Mouse (Mus musculus) heart, embryonic 11.5 days (tissue): ENCODE data around the gene Fam13a. TPM values are rescaled to one million over a fixed set of nuclear protein-coding genes. Genes with fewer than 3 reads are reported as not detected.

ENCODE experiments used
- ATAC-seq: fragments of 200-750 bp; cut with Nextera tagmentation; replicated peaks from 2 replicates; pipeline ENCODE4 v1.8.0; 2017; ENCODE audit warnings: moderate library complexity; ENCODE audit not compliant: insufficient number of reproducible peaks, low FRiP score, low TSS enrichment
- H3K27ac ChIP-seq: fragments of 300-500 bp; sonication (generic); 2 replicates; pipeline ENCODE4 v1.5.1; 2014; ENCODE audit warnings: mild to moderate bottlenecking, low read depth, low read length
- H3K27me3 ChIP-seq: fragments of 300-500 bp; sonication (generic); 2 replicates; pipeline ENCODE4 v1.6.1; 2014; ENCODE audit warnings: mild to moderate bottlenecking, low read length, mixed read lengths; ENCODE audit not compliant: control insufficient read depth, insufficient read depth
- H3K36me3 ChIP-seq: fragments of 300-500 bp; sonication (generic); 2 replicates; pipeline ENCODE4 v1.6.1; 2014; ENCODE audit warnings: mild to moderate bottlenecking, low read length, moderate library complexity, mixed read lengths; ENCODE audit not compliant: control insufficient read depth, insufficient read depth
- H3K4me1 ChIP-seq: fragments of 300-500 bp; sonication (generic); 2 replicates; pipeline ENCODE4 v1.6.1; 2014; ENCODE audit warnings: low read length; ENCODE audit not compliant: control insufficient read depth, insufficient read depth
- H3K4me2 ChIP-seq: fragments of 300-500 bp; sonication (generic); 2 replicates; pipeline ENCODE4 v1.6.1; 2014; ENCODE audit warnings: mild to moderate bottlenecking, moderate library complexity
- H3K4me3 ChIP-seq: fragments of 300-500 bp; sonication (generic); 2 replicates; pipeline ENCODE4 v1.5.1; 2014; ENCODE audit warnings: low read depth, low read length
- H3K9ac ChIP-seq: fragments of 300-500 bp; sonication (generic); 2 replicates; pipeline ENCODE4 v1.6.1; 2014; ENCODE audit warnings: mild to moderate bottlenecking, low read depth, low read length, moderate library complexity
- H3K9me3 ChIP-seq: fragments of 300-500 bp; sonication (generic); replicated peaks from 2 replicates; pipeline ENCODE4 v1.6.1; 2016; ENCODE audit warnings: low read length; ENCODE audit not compliant: control insufficient read depth
- WGBS: fragments of 180-500 bp; shearing (Covaris S2); extraction: QIAGEN DNeasy Blood & Tissue Kit; methylation state at CpG from one replicate; pipeline ENCODE4 v1.1.7; 2014; ENCODE audit not compliant: insufficient replicate concordance; 5-methylcytosine and 5-hydroxymethylcytosine counted together
- polyA plus RNA-seq: library from polyadenylated mRNA; unstranded; fragments of >200 nt; fragmentation: Nextera tagmentation; extraction: Ambion mirVana; gene quantifications from 2 replicates; pipeline ENCODE4 v1.2.1, GENCODE M21; 2014

Fam13a gene
- polyA plus RNA-seq, 1 experiment from 2014 or later = 6.7 TPM

DNA sequence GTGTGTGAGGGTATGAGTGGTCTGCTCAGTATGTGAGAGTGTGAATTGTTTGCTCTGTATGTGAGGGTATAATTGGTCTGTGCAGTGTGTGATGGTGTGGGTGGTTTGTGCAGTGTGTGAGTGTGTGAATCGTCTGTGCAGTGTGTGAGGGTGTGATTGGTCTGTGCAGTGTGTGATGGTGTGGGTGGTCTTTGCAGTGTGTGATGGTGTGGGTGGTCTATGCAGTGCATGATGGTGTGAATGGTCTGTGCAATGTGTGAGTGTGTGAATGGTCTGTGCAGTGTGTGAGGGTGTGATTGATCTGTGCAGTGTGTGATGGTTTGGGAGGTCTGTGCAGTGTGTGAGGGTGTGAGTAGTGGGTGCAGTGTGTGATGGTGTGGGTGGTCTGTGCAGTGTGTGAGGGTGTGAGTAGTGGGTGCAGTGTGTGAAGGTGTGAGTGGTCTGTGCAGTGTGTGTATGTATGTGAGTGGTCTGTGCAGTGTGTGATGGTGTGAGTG is 8.0 kb downstream of the Fam13a start:
- 66% methylated on average over 1 of the region's 1 CpGs for WGBS
- H3K4me1 ChIP-seq = no peaks in the 10 kb centered on the region
- H3K27me3 ChIP-seq = no peaks in the 10 kb centered on the region
- no peak overlapping the region for H3K9ac ChIP-seq
- no peaks in the 10 kb centered on the region for H3K9me3 ChIP-seq
- no peaks in the 10 kb centered on the region for H3K36me3 ChIP-seq
- ATAC-seq = no peak
- H3K4me2 ChIP-seq = no peak overlapping the region
- H3K4me3 ChIP-seq = no peak overlapping the region
- H3K27ac ChIP-seq = no peak overlapping the region

GRCm38 (mm10) chr6:59014760-59015159 is 9.6 kb downstream of the Fam13a start:
- no peak overlapping the region for H3K27ac ChIP-seq
- H3K36me3 ChIP-seq = no peaks in the 10 kb centered on the region
- H3K9me3 ChIP-seq = no peaks in the 10 kb centered on the region
- no peak overlapping the region for H3K9ac ChIP-seq
- no peak overlapping the region for H3K4me2 ChIP-seq
- no peak overlapping the region for H3K4me3 ChIP-seq
- 75% methylated on average over 2 of the region's 2 CpGs for WGBS
- H3K4me1 ChIP-seq = no peaks in the 10 kb centered on the region
- no peaks in the 10 kb centered on the region for H3K27me3 ChIP-seq
- ATAC-seq = no peak

DNA sequence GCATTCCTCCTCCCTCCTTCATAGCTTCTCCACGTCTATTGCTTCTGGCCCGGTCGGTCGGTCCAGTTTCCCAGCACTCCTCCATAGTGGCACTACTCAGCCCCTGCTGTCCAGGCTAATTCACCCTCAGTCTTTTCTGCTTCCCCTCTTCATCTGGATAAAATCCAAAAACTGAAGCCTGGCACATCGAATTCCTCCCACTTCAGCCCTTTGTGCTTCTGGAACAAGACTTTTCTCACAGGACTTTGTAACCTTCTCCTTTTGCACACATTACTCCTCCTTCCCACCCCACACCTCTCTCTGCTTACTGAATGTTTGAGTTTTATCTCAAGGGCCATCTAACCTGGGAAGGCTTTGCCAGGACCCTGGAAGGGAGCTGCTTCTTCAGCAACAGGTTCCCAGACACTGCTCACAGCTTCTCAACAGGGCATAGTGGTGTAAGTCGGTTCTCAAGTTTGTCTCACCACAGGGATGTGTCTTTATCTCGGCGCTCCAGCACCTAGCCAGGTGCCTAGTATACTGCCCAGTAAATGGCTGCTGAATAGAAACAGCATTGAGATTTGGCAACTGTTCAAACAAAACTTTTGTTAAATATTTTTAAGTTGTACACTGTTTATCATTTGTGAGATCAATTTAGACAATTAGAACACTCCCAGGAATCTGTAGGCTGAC is 10.1 kb downstream of the Fam13a start:
- Histone ChIP-seq H3K36me3 (no peaks in the 10 kb centered on the region), H3K27ac (no peak overlapping the region), H3K9me3 (no peaks in the 10 kb centered on the region), H3K27me3 (no peaks in the 10 kb centered on the region), H3K9ac (no peak overlapping the region), H3K4me1 (no peaks in the 10 kb centered on the region), H3K4me2 (no peak overlapping the region), H3K4me3 (no peak overlapping the region)
- ATAC-seq = no peak
- WGBS = 70% methylated on average over 8 of the region's 8 CpGs

- Histone ChIP-seq H3K4me2 (no peak overlapping the region), H3K9me3 (no peaks in the 10 kb centered on the region), H3K4me3 (no peak overlapping the region), H3K4me1 (no peaks in the 10 kb centered on the region), H3K27me3 (no peaks in the 10 kb centered on the region), H3K27ac (no peak overlapping the region), H3K36me3 (no peaks in the 10 kb centered on the region), H3K9ac (no peak overlapping the region)
- 73% methylated on average over 3 of the region's 3 CpGs for WGBS
- no peak for ATAC-seq
Observed at GRCm38 (mm10) chr6:59010792-59011191, 13.6 kb downstream of the Fam13a start.

DNA sequence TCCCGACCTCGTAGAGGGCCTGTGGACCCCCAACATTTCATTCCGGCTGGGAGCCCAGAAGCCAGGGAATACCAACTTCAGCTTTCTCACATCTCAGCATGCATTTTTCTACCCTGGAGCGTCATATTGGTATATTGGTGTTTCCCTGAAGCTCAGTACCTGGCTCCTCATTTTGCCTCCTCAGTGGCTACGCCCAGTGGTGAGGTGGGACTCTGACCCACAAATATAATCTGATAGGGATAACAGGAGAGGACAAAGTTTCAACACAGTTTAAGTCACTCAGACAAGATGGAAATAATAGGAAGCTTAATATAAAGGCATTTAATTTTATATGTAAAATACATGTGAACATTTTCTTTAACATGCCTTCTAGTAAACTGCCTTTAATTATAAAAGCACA is 19.7 kb downstream of the Fam13a start:
- H3K4me3 ChIP-seq = no peak overlapping the region
- no peaks in the 10 kb centered on the region for H3K36me3 ChIP-seq
- no peak for ATAC-seq
- H3K27ac ChIP-seq = no peak overlapping the region
- no peak overlapping the region for H3K9ac ChIP-seq
- 84% methylated on average over 5 of the region's 5 CpGs for WGBS
- no peaks in the 10 kb centered on the region for H3K4me1 ChIP-seq
- H3K9me3 ChIP-seq = no peaks in the 10 kb centered on the region
- H3K4me2 ChIP-seq = no peak overlapping the region
- no peaks in the 10 kb centered on the region for H3K27me3 ChIP-seq

DNA sequence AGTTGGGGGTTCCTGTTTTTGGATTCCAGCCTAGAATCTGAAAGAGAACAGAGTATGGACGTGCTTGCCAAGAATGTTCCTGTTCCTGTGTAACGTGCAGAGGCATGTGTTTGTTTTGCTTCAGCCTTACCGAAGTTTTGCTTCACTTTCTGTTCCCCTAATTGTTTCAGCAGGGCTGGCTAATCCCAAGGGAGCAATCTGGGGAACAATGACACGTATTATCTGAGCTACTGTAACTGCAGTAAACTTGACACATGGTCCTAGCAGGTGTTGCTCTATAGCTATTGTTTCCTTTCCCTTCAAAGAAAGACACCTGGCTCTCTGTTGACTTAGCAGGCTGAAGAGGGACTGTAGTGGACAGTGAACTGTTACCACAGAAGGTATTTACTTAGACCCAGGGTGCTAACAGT is 25.3 kb downstream of the Fam13a start:
- no peak overlapping the region for H3K4me3 ChIP-seq
- 41% methylated on average over 4 of the region's 4 CpGs for WGBS
- H3K27me3 ChIP-seq = no peaks in the 10 kb centered on the region
- H3K27ac ChIP-seq = no peak overlapping the region
- no peak overlapping the region for H3K4me2 ChIP-seq
- H3K9me3 ChIP-seq = no peaks in the 10 kb centered on the region
- H3K4me1 ChIP-seq = no peaks in the 10 kb centered on the region
- H3K9ac ChIP-seq = no peak overlapping the region
- no peaks in the 10 kb centered on the region for H3K36me3 ChIP-seq
- ATAC-seq = no peak

DNA sequence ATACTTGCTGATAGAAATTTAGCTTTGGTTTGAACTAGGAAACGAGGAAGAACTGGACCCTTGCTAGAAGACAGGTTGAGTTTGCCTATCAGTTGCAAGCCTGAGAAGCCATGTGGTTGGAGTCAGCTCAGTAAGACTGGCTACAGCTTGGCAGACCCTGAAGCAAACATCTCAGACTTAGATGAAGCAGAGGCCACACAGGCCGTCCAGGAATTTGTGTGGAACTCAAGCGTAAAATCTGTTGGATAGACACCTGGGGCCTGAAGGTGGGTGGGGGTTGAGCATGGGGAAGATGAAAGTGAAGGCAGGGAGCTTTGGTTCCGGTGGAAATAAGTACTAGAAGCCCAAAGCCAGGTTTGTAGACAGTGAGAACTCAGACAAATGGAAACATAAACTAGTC is 25.8 kb downstream of the Fam13a start:
- Histone ChIP-seq H3K9ac (no peak overlapping the region), H3K27me3 (no peaks in the 10 kb centered on the region), H3K27ac (no peak overlapping the region), H3K4me3 (no peak overlapping the region), H3K4me1 (no peaks in the 10 kb centered on the region), H3K9me3 (no peaks in the 10 kb centered on the region), H3K4me2 (no peak overlapping the region), H3K36me3 (no peaks in the 10 kb centered on the region)
- WGBS = 72% methylated on average over 4 of the region's 4 CpGs
- no peak for ATAC-seq

GRCm38 (mm10) chr6:58989149-58989548 is 35.2 kb downstream of the Fam13a start:
- Histone ChIP-seq H3K9me3 (no peaks in the 10 kb centered on the region), H3K4me3 (no peak overlapping the region), H3K4me1 (no peaks in the 10 kb centered on the region), H3K36me3 (no peaks in the 10 kb centered on the region), H3K27me3 (no peaks in the 10 kb centered on the region), H3K4me2 (no peak overlapping the region), H3K9ac (no peak overlapping the region), H3K27ac (no peak overlapping the region)
- WGBS = 80% methylated on average over 3 of the region's 3 CpGs
- no peak for ATAC-seq

- no peaks in the 10 kb centered on the region for H3K27me3 ChIP-seq
- no peak overlapping the region for H3K9ac ChIP-seq
- H3K36me3 ChIP-seq = no peaks in the 10 kb centered on the region
- no peaks in the 10 kb centered on the region for H3K9me3 ChIP-seq
- no peak overlapping the region for H3K4me3 ChIP-seq
- no peaks in the 10 kb centered on the region for H3K4me1 ChIP-seq
- WGBS = 75% methylated on average over 2 of the region's 2 CpGs
- no peak for ATAC-seq
- no peak overlapping the region for H3K27ac ChIP-seq
- no peak overlapping the region for H3K4me2 ChIP-seq
Observed at GRCm38 (mm10) chr6:58988706-58989105, 35.6 kb downstream of the Fam13a start.
